In genomic region chr1:64516593-64516992, GRCm38 (mm10) we compare ENCODE assay signal across 21 mouse cellular contexts. TPM values are rescaled to one million over a fixed set of nuclear protein-coding genes. Genes with fewer than 3 reads are reported as not detected.
DNase-seq lines count a peak whose midpoint lies in the region; ATAC-seq and TF ChIP-seq lines count a peak whose summit lies in the region.
"Had no signal": no experiment of that assay in that cellular context is flagged by ENCODE, and none has a peak within 500 bp of the region (broad histone marks: within the 10 kb centered on the region; RNA-seq: fewer than 3 reads in every experiment).

No protein-coding gene starts in this region.

- TF ChIP-seq EP300 in heart, postnatal 0 days (IDR thresholded peaks at IDR 0.05; ENCODE audit: low read depth): no peak

- H3K27ac ChIP-seq in heart, embryonic 14.5 days (replicated peaks in 1 of 2; ENCODE audit: control insufficient read depth in 1 of 2, insufficient read depth in 1 of 2, low read depth in 2 of 2, low read length in 2 of 2): peak overlapping the region in 1 of 2 experiments; percentile 26; a peak in 1 of 4 replicates
- H3K27ac ChIP-seq in heart, embryonic 12.5 days (ENCODE audit: poor library complexity, severe bottlenecking): no peak overlapping the region
- no peak overlapping the region for H3K27ac ChIP-seq in heart, postnatal 0 days (ENCODE audit: low read depth)
- H3K27ac ChIP-seq: embryonic facial prominence, embryonic 13.5 days; embryonic facial prominence, embryonic 15.5 days; forebrain, embryonic 10.5 days; forebrain, embryonic 12.5 days had no signal

- H3K4me3 ChIP-seq in heart, embryonic 14.5 days (ENCODE audit: control insufficient read depth in 1 of 2, insufficient read depth in 1 of 2, low read depth in 1 of 2, low read length in 2 of 2): no peak overlapping the region
- H3K4me3 ChIP-seq in heart, embryonic 12.5 days: no peak overlapping the region
- H3K4me3 ChIP-seq in heart, postnatal 0 days (ENCODE audit: low read depth, low read length): no peak overlapping the region
- H3K4me3 ChIP-seq: embryonic facial prominence, embryonic 13.5 days; embryonic facial prominence, embryonic 15.5 days; erythroblast, embryonic 14.5 days; forebrain, embryonic 10.5 days; forebrain, embryonic 12.5 days had no signal

- H3K4me2 ChIP-seq in heart, embryonic 14.5 days (ENCODE audit: low read length): no peak overlapping the region
- no peak overlapping the region for H3K4me2 ChIP-seq in heart, embryonic 12.5 days
- H3K4me2 ChIP-seq in heart, postnatal 0 days (ENCODE audit: low read depth, low read length): no peak overlapping the region
- H3K4me2 ChIP-seq: embryonic facial prominence, embryonic 13.5 days; embryonic facial prominence, embryonic 15.5 days; forebrain, embryonic 12.5 days had no signal

- no peak overlapping the region for H3K9ac ChIP-seq in heart, embryonic 14.5 days (ENCODE audit: low read length)
- no peak overlapping the region for H3K9ac ChIP-seq in heart, embryonic 12.5 days
- no peak overlapping the region for H3K9ac ChIP-seq in heart, postnatal 0 days (replicated peaks; ENCODE audit: low read depth, low read length)
- H3K9ac ChIP-seq: embryonic facial prominence, embryonic 13.5 days; embryonic facial prominence, embryonic 15.5 days; forebrain, embryonic 12.5 days had no signal

- WGBS in heart, embryonic 14.5 days: 43% methylated on average over 3 of the region's 3 CpGs
- 52% methylated on average over 3 of the region's 3 CpGs for WGBS in heart, embryonic 12.5 days
- 46% methylated on average over 3 of the region's 3 CpGs for WGBS in heart, postnatal 0 days

- H3K9me3 ChIP-seq in heart, embryonic 14.5 days (ENCODE audit: control insufficient read depth, low read length): no peaks in the 10 kb centered on the region
- no peaks in the 10 kb centered on the region for H3K9me3 ChIP-seq in heart, embryonic 12.5 days (replicated peaks)
- no peaks in the 10 kb centered on the region for H3K9me3 ChIP-seq in heart, postnatal 0 days (replicated peaks; ENCODE audit: control insufficient read depth, low read length)
- H3K9me3 ChIP-seq: embryonic facial prominence, embryonic 13.5 days; embryonic facial prominence, embryonic 15.5 days; forebrain, embryonic 10.5 days; forebrain, embryonic 12.5 days had no signal

- DNase-seq in heart, postnatal 0 days (ENCODE audit: low spot score): no peak
- no peak for DNase-seq in heart, postnatal 4 days
- DNase-seq: adrenal gland, adult 2 months; adrenal gland, postnatal 10 days; adrenal gland, postnatal 25 days; cerebellum, adult 11 months; cerebellum, adult 18-20 months; cerebellum, adult 8-10 months; cerebellum, adult 9-11 months; cerebellum, postnatal 14 days; cerebellum, postnatal 36 days; embryo, embryonic 11 days had no signal

- no peaks in the 10 kb centered on the region for H3K36me3 ChIP-seq in heart, embryonic 14.5 days (ENCODE audit: control insufficient read depth, insufficient read depth, low read length)
- H3K36me3 ChIP-seq in heart, embryonic 12.5 days: no peaks in the 10 kb centered on the region
- no peaks in the 10 kb centered on the region for H3K36me3 ChIP-seq in heart, postnatal 0 days (replicated peaks; ENCODE audit: control insufficient read depth, insufficient read depth, low read length)
- H3K36me3 ChIP-seq: embryonic facial prominence, embryonic 13.5 days; embryonic facial prominence, embryonic 15.5 days; forebrain, embryonic 10.5 days; forebrain, embryonic 12.5 days had no signal

- H3K4me1 ChIP-seq in heart, embryonic 14.5 days (ENCODE audit: control insufficient read depth in 2 of 2, insufficient read depth in 2 of 2, low read length in 2 of 2): peaks cover 5 to 18% of the 10 kb centered on the region in 2 experiments
- H3K4me1 ChIP-seq in heart, embryonic 12.5 days (replicated peaks): peaks cover 16% of the 10 kb centered on the region
- H3K4me1 ChIP-seq in heart, postnatal 0 days (ENCODE audit: control insufficient read depth, insufficient read depth): peaks cover 28% of the 10 kb centered on the region
- H3K4me1 ChIP-seq: embryonic facial prominence, embryonic 13.5 days; embryonic facial prominence, embryonic 15.5 days; forebrain, embryonic 10.5 days; forebrain, embryonic 12.5 days had no signal

- TF ChIP-seq CTCF in heart, postnatal 0 days (IDR thresholded peaks at IDR 0.05; ENCODE audit: low read depth): no peak

- no peaks in the 10 kb centered on the region for H3K27me3 ChIP-seq in heart, embryonic 14.5 days (ENCODE audit: control insufficient read depth, insufficient read depth, low read length)
- no peaks in the 10 kb centered on the region for H3K27me3 ChIP-seq in heart, embryonic 12.5 days (replicated peaks)
- no peaks in the 10 kb centered on the region for H3K27me3 ChIP-seq in heart, postnatal 0 days (ENCODE audit: control insufficient read depth, insufficient read depth, low read length)
- H3K27me3 ChIP-seq: embryonic facial prominence, embryonic 13.5 days; embryonic facial prominence, embryonic 15.5 days; forebrain, embryonic 12.5 days had no signal

- ATAC-seq in heart, embryonic 14.5 days (ENCODE audit: insufficient number of reproducible peaks, insufficient read depth, low FRiP score, low read depth): 0 out of 2 replicates have a peak, but pooled peaks have one; percentile 31
- ATAC-seq in heart, embryonic 12.5 days (ENCODE audit: insufficient number of reproducible peaks, low FRiP score): no peak
- ATAC-seq in heart, postnatal 0 days (ENCODE audit: insufficient read depth, low read depth): peak; percentile 79
- ATAC-seq: forebrain, embryonic 14.5 days; forebrain, embryonic 16.5 days had no signal

RNA-seq across cellular contexts. Expression of gene Creb1, which starts 15.9 kb away (rescaled TPM):
- polyA plus RNA-seq in heart, embryonic 14.5 days (2014; fragmentation: Nextera tagmentation; extraction: Ambion mirVana): 30.5 and 32.0 TPM in 2 replicates
- 28.9 and 29.6 TPM in 2 replicates for polyA plus RNA-seq in heart, embryonic 12.5 days (2016; fragmentation: Nextera tagmentation; extraction: Ambion mirVana)
- total RNA-seq in heart, postnatal 0 days (2014; rRNA removed; ENCODE audit: low replicate concordance): 27.8 and 37.4 TPM in 2 replicates
- 9.9 and 11.2 TPM in 2 replicates for polyA plus RNA-seq in heart, postnatal 0 days (2015; fragmentation: Nextera tagmentation; extraction: Ambion mirVana)
- total RNA-seq in heart, postnatal 4 days (2021): 10 to 100 TPM; 33.6 to 37.5 TPM
